Mouse (Mus musculus): ENCODE data around the gene Nus1.

The Nus1 gene

GRCm38 (mm10) chr10:52417299-52417997 lies at the start of gene Nus1:
Gene Nus1 (plus strand): TSS chr10:52417547.
- in situ Hi-C loops (cut with MboI, MseI) = loop anchor here (5.0 to 10.0 kb wide), 2 partner anchors 35 to 1823 kb away; partner anchors contain the start of genes Ascc3 and Gopc

GRCm38 (mm10) chr10:52368376-52368775 lies 49.0 kb upstream of the Nus1 start:
- in situ Hi-C loops (cut with MboI, MseI) = no loop called here

GRCm38 (mm10) chr10:52373834-52374233 lies 43.5 kb upstream of the Nus1 start:
- in situ Hi-C loops (cut with MboI, MseI) = no loop called here

GRCm38 (mm10) chr10:52374651-52375050 lies 42.7 kb upstream of the Nus1 start:
- in situ Hi-C loops (cut with MboI, MseI) = loop anchor here (5.0 kb wide), 1 partner anchor 142 kb away; the partner anchor contains the start of gene Dcbld1

- in situ Hi-C loops (cut with MboI, MseI) = loop anchor here (5.0 kb wide), 1 partner anchor 144 kb away; the partner anchor contains the start of gene Dcbld1
Measured at GRCm38 (mm10) chr10:52376422-52376821, 40.9 kb upstream of the Nus1 start.

- in situ Hi-C loops (cut with MboI, MseI) = loop anchor here (5.0 kb wide), 1 partner anchor 146 kb away; the partner anchor contains the start of gene Dcbld1
Measured at GRCm38 (mm10) chr10:52377813-52378212, 39.5 kb upstream of the Nus1 start.

GRCm38 (mm10) chr10:52381321-52381801 lies 36.0 kb upstream of the Nus1 start:
- in situ Hi-C loops (cut with MboI, MseI) = loop anchor here (5.0 to 10.0 kb wide), 2 partner anchors 36 to 827 kb away; partner anchors contain the start of gene Nus1

- in situ Hi-C loops (cut with MboI, MseI) = loop anchor here (5.0 to 10.0 kb wide), 2 partner anchors 35 to 827 kb away; partner anchors contain the start of gene Nus1
Measured at GRCm38 (mm10) chr10:52381845-52382591, 35.3 kb upstream of the Nus1 start, which contains the start of gene Gopc. Gene Gopc (minus strand): TSS chr10:52382124.

- in situ Hi-C loops (cut with MboI, MseI) = loop anchor here (5.0 to 10.0 kb wide), 2 partner anchors 34 to 828 kb away; partner anchors contain the start of gene Nus1
Measured at GRCm38 (mm10) chr10:52383022-52383421, 34.3 kb upstream of the Nus1 start.

- in situ Hi-C loops (cut with MboI, MseI) = loop anchor here (5.0 to 10.0 kb wide), 2 partner anchors 34 to 829 kb away; partner anchors contain the start of gene Nus1
Measured at GRCm38 (mm10) chr10:52383522-52383921, 33.8 kb upstream of the Nus1 start.

- in situ Hi-C loops (cut with MboI, MseI) = loop anchor here (5.0 to 10.0 kb wide), 2 partner anchors 32 to 830 kb away; partner anchors contain the start of gene Nus1
Measured at GRCm38 (mm10) chr10:52384823-52385610, 32.3 kb upstream of the Nus1 start.

GRCm38 (mm10) chr10:52387192-52387591 lies 30.2 kb upstream of the Nus1 start:
- in situ Hi-C loops (cut with MboI, MseI) = loop anchor here (10.0 kb wide), 1 partner anchor 832 kb away; no protein-coding TSS in a partner anchor

GRCm38 (mm10) chr10:52388922-52389430 lies 28.4 kb upstream of the Nus1 start, which contains the start of gene Nepn:
Gene Nepn (plus strand): TSS chr10:52388972.
- in situ Hi-C loops (cut with MboI, MseI) = loop anchor here (10.0 kb wide), 1 partner anchor 834 kb away; no protein-coding TSS in a partner anchor

- in situ Hi-C loops (cut with MboI, MseI) = loop anchor here (10.0 kb wide), 1 partner anchor 835 kb away; no protein-coding TSS in a partner anchor
Measured at GRCm38 (mm10) chr10:52389438-52389837, 27.9 kb upstream of the Nus1 start.

- in situ Hi-C loops (cut with MboI, MseI) = no loop called here
Measured at GRCm38 (mm10) chr10:52391208-52391607, 26.1 kb upstream of the Nus1 start.

GRCm38 (mm10) chr10:52396647-52397046 lies 20.7 kb upstream of the Nus1 start:
- in situ Hi-C loops (cut with MboI, MseI) = no loop called here

GRCm38 (mm10) chr10:52398715-52399114 lies 18.6 kb upstream of the Nus1 start:
- in situ Hi-C loops (cut with MboI, MseI) = no loop called here

GRCm38 (mm10) chr10:52399722-52400121 lies 17.6 kb upstream of the Nus1 start:
- in situ Hi-C loops (cut with MboI, MseI) = no loop called here

GRCm38 (mm10) chr10:52405160-52405559 lies 12.2 kb upstream of the Nus1 start:
- in situ Hi-C loops (cut with MboI, MseI) = no loop called here

GRCm38 (mm10) chr10:52407526-52407925 lies 9.8 kb upstream of the Nus1 start:
- in situ Hi-C loops (cut with MboI, MseI) = no loop called here

Data from regulatory T cell (primary cell).